Mouse (Mus musculus): Measurements from ENCODE around the gene Fanca. TPM values are rescaled to one million over a fixed set of nuclear protein-coding genes. Genes with fewer than 3 reads are reported as not detected.

The Fanca gene
- polyA plus RNA-seq, 2 experiments = 17.3 to 22.8 TPM

- H3K36me3 ChIP-seq (replicated peaks; ENCODE audit: control insufficient read depth, insufficient read depth, low read depth) = peaks cover 6% of the 10 kb centered on the region
Measured at GRCm38 (mm10) chr8:123254099-123254885, 64.1 kb downstream of the Fanca start, which contains the start of the genes Zfp276 and Vps9d1. Gene Zfp276 (plus strand): TSS chr8:123254195. Gene Vps9d1 (minus strand): TSS chr8:123254348.

DNA sequence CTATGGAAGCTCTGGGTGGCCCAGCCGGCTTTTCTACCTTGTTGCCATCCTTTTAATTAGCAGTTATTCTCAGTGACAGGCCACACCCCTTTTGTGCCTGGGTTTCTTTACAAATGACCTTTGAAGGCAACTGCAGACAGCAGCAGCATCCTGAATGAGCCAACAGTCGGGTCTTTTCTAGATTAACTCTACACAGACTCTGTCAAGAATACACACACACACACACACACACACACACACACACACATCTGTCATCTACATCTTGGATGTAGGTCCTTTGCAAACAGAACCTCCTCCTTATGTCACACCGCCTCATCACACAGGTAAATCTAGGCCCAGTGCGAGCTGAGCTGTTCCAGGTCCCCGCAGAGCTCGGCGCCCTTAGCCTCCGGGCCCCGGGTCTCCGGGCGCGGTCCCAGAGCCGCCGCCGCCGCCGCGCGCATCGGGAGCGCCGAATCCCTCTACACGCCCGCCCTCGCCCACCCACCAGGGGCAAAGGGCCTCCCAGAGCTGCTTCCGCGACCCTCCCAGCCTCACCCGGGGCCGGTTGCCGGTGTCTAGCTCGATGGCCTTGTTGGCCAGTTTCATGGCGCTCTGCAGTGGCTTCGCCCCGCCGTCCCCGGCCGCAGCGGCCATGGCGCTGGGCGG lies 64.8 kb downstream of the Fanca start:
- no peak for DNase-seq (ENCODE audit: low read depth in 3 of 3, low spot score in 3 of 3)
- Histone ChIP-seq H3K27ac (peak overlapping the region; percentile 3; the same call in 1 of the 2 replicates), H3K27me3 (ENCODE audit: control insufficient read depth, insufficient read depth, low read length) (no peaks in the 10 kb centered on the region), H3K9me3 (ENCODE audit: control insufficient read depth, low read length) (no peaks in the 10 kb centered on the region), H3K4me2 (ENCODE audit: low read depth) (peak overlapping the region; percentile 78), H3K36me3 (replicated peaks; ENCODE audit: control insufficient read depth, insufficient read depth, low read depth) (peaks cover 6% of the 10 kb centered on the region), H3K4me1 (replicated peaks; ENCODE audit: control insufficient read depth in 2 of 2, insufficient read depth in 2 of 2, low read length in 1 of 2) (peaks cover 8 to 13% of the 10 kb centered on the region in 2 experiments), H3K4me3 (ENCODE audit: insufficient read depth in 1 of 2, low read depth in 2 of 2, low read length in 2 of 2) (peak overlapping the region; percentile 84 to 87), H3K9ac (replicated peaks) (peak overlapping the region; percentile 90)
- under 1% methylated on average over 40 of the region's 40 CpGs for WGBS (ENCODE audit: insufficient replicate concordance)
- TF ChIP-seq EP300 (IDR thresholded peaks at IDR 0.05; ENCODE audit: low read depth) = no peak
- ATAC-seq (ENCODE audit: insufficient read depth) = peak; percentile 42

More at GRCm38 (mm10) chr8:123254099-123254885, 64.1 kb downstream of the Fanca start, which contains the start of the genes Zfp276 and Vps9d1:
- peaks cover 8 to 13% of the 10 kb centered on the region in 2 experiments for H3K4me1 ChIP-seq (replicated peaks; ENCODE audit: control insufficient read depth in 2 of 2, insufficient read depth in 2 of 2, low read length in 1 of 2)
- ATAC-seq (ENCODE audit: insufficient read depth) = peak; percentile 92
- H3K4me3 ChIP-seq (ENCODE audit: insufficient read depth in 1 of 2, low read depth in 2 of 2, low read length in 2 of 2) = peak within 1 kb of the TSS; percentile 84 to 87
- WGBS (ENCODE audit: insufficient replicate concordance) = under 1% methylated on average over 98 of the region's 99 CpGs
- H3K9ac ChIP-seq (replicated peaks) = peak within 1 kb of the TSS; percentile 90
- peak within 1 kb of the TSS; percentile 78 for H3K4me2 ChIP-seq (ENCODE audit: low read depth)
- TF ChIP-seq EP300 (IDR thresholded peaks at IDR 0.05; ENCODE audit: low read depth) (no peak), CTCF (IDR thresholded peaks at IDR 0.05; ENCODE audit: low read depth) (0 out of 2 replicates have a peak, but pooled peaks have one; percentile 0)
- peak; percentile 71 to 75 (median 72) for DNase-seq (ENCODE audit: low read depth in 3 of 3, low spot score in 3 of 3)
- no peaks in the 10 kb centered on the region for H3K9me3 ChIP-seq (ENCODE audit: control insufficient read depth, low read length)
- H3K27me3 ChIP-seq (ENCODE audit: control insufficient read depth, insufficient read depth, low read length) = no peaks in the 10 kb centered on the region
- H3K27ac ChIP-seq = peak within 1 kb of the TSS; percentile 55

DNA sequence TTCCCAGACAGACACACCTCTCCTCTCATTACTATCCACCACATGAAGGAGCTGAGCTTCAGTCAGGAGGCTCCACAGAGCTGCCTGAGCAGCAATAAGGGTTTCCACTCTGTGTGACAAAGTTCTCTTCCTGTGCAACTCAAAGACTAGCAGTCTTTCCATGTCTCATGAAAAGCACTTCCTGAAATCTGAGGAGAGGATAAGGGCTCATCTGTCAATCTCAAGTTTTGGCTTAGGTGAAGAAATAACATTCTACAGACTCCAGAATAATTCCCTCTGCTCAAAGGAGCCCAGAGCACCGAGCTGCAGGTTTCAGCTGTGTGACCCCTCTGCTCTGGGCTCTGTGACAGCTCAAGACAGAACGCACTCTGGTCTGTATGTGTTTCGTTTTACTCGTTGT lies 65.5 kb downstream of the Fanca start:
- Histone ChIP-seq H3K9me3 (ENCODE audit: control insufficient read depth, low read length) (no peaks in the 10 kb centered on the region), H3K36me3 (replicated peaks; ENCODE audit: control insufficient read depth, insufficient read depth, low read depth) (peaks cover 6% of the 10 kb centered on the region), H3K27ac (no peak overlapping the region), H3K9ac (replicated peaks) (peak overlapping the region; percentile 90), H3K4me2 (ENCODE audit: low read depth) (peak overlapping the region; percentile 78), H3K4me3 (ENCODE audit: insufficient read depth in 1 of 2, low read depth in 2 of 2, low read length in 2 of 2) (peak overlapping the region in 1 of 2 experiments; percentile 87; a peak in 2 of 4 replicates), H3K4me1 (replicated peaks; ENCODE audit: control insufficient read depth in 2 of 2, insufficient read depth in 2 of 2, low read length in 1 of 2) (peaks cover 8 to 13% of the 10 kb centered on the region in 2 experiments), H3K27me3 (ENCODE audit: control insufficient read depth, insufficient read depth, low read length) (no peaks in the 10 kb centered on the region)
- TF ChIP-seq EP300 (IDR thresholded peaks at IDR 0.05; ENCODE audit: low read depth) = no peak
- TF ChIP-seq CTCF (IDR thresholded peaks at IDR 0.05; ENCODE audit: low read depth) = no peak
- DNase-seq (ENCODE audit: low read depth in 3 of 3, low spot score in 3 of 3) (no peak), ATAC-seq (ENCODE audit: insufficient read depth) (no peak)
- WGBS (ENCODE audit: insufficient replicate concordance) = 50% methylated on average over 4 of the region's 4 CpGs

GRCm38 (mm10) chr8:123250940-123251339 lies 67.4 kb downstream of the Fanca start:
- Histone ChIP-seq H3K27ac (no peak overlapping the region), H3K4me1 (replicated peaks; ENCODE audit: control insufficient read depth in 2 of 2, insufficient read depth in 2 of 2, low read length in 1 of 2) (peaks cover 8 to 13% of the 10 kb centered on the region in 2 experiments), H3K9me3 (ENCODE audit: control insufficient read depth, low read length) (no peaks in the 10 kb centered on the region), H3K4me3 (ENCODE audit: insufficient read depth in 1 of 2, low read depth in 2 of 2, low read length in 2 of 2) (no peak overlapping the region), H3K27me3 (ENCODE audit: control insufficient read depth, insufficient read depth, low read length) (no peaks in the 10 kb centered on the region), H3K9ac (replicated peaks) (no peak overlapping the region), H3K36me3 (replicated peaks; ENCODE audit: control insufficient read depth, insufficient read depth, low read depth) (no peaks in the 10 kb centered on the region; the same call in 1 of the 2 replicates), H3K4me2 (ENCODE audit: low read depth) (no peak overlapping the region)
- no peak for ATAC-seq (ENCODE audit: insufficient read depth)
- TF ChIP-seq CTCF (IDR thresholded peaks at IDR 0.05; ENCODE audit: low read depth) (no peak), EP300 (IDR thresholded peaks at IDR 0.05; ENCODE audit: low read depth) (no peak)
- DNase-seq (ENCODE audit: low read depth in 3 of 3, low spot score in 3 of 3) = no peak
- 88% methylated on average over 5 of the region's 5 CpGs for WGBS (ENCODE audit: insufficient replicate concordance)

DNA sequence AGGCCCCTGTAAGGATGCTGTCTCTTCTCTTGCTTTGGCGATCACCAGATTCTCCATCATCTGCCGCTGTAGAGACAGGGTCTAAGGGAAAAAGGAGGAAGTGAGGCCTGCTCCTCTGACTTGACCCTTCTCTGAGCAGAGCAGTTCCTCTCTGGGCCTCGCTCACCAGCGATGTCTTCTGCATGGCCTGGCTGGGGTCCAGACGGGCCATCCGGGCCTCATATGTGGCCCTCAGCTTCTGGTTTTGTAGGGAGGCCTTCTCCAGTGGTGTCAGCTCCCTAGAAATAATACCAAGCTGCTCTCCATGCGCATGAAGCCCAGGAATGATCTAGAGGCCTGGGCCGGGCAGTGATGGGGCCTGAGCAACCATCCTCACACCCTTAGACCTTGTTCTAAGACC lies 69.8 kb downstream of the Fanca start:
- Histone ChIP-seq H3K27me3 (ENCODE audit: control insufficient read depth, insufficient read depth, low read length) (no peaks in the 10 kb centered on the region), H3K27ac (no peak overlapping the region), H3K36me3 (replicated peaks; ENCODE audit: control insufficient read depth, insufficient read depth, low read depth) (no peaks in the 10 kb centered on the region; the same call in 1 of the 2 replicates), H3K9me3 (ENCODE audit: control insufficient read depth, low read length) (no peaks in the 10 kb centered on the region), H3K4me1 (replicated peaks; ENCODE audit: control insufficient read depth in 2 of 2, insufficient read depth in 2 of 2, low read length in 1 of 2) (peaks cover 3 to 5% of the 10 kb centered on the region in 2 experiments), H3K4me3 (ENCODE audit: insufficient read depth in 1 of 2, low read depth in 2 of 2, low read length in 2 of 2) (no peak overlapping the region), H3K4me2 (ENCODE audit: low read depth) (no peak overlapping the region), H3K9ac (replicated peaks) (no peak overlapping the region)
- DNase-seq (ENCODE audit: low read depth in 3 of 3, low spot score in 3 of 3) = no peak
- no peak for TF ChIP-seq EP300 (IDR thresholded peaks at IDR 0.05; ENCODE audit: low read depth)
- no peak for ATAC-seq (ENCODE audit: insufficient read depth)
- whole genome bisulfite sequencing (ENCODE audit: insufficient replicate concordance) = 67% methylated on average over 8 of the region's 8 CpGs

Data from liver, embryonic 14.5 days (tissue).